Mouse (Mus musculus) embryonic facial prominence, embryonic 15.5 days (tissue): ENCODE measurements around the gene Slc25a12. TPM values are rescaled to one million over a fixed set of nuclear protein-coding genes. Genes with fewer than 3 reads are reported as not detected.

ENCODE experiments used
- ATAC-seq: fragments of 200-750 bp; cut with Nextera tagmentation; 2 replicates; pipeline ENCODE4 v1.8.0; 2017; ENCODE audit warnings: low read depth, moderate TSS enrichment; ENCODE audit not compliant: insufficient number of reproducible peaks, low FRiP score, low TSS enrichment
- H3K27ac ChIP-seq: fragments of 300-500 bp; sonication (generic); replicated peaks from 2 replicates; pipeline ENCODE4 v1.5.1; 2015; ENCODE audit warnings: mild to moderate bottlenecking, inconsistent platforms
- H3K27me3 ChIP-seq: fragments of 300-500 bp; sonication (generic); 2 replicates; pipeline ENCODE4 v1.6.1; 2015; ENCODE audit warnings: inconsistent platforms
- H3K36me3 ChIP-seq: fragments of 300-500 bp; sonication (generic); 2 replicates; pipeline ENCODE4 v1.6.1; 2015; ENCODE audit warnings: mild to moderate bottlenecking, inconsistent platforms
- H3K4me1 ChIP-seq: fragments of 300-500 bp; sonication (generic); 2 replicates; pipeline ENCODE4 v1.6.1; 2015; ENCODE audit warnings: inconsistent platforms
- H3K4me2 ChIP-seq: fragments of 300-500 bp; sonication (generic); replicated peaks from 2 replicates; pipeline ENCODE4 v1.6.1; 2015; ENCODE audit warnings: mild to moderate bottlenecking, inconsistent platforms
- H3K4me3 ChIP-seq: fragments of 300-500 bp; sonication (generic); replicated peaks from 2 replicates; pipeline ENCODE4 v1.5.1; 2015; ENCODE audit warnings: mild to moderate bottlenecking, inconsistent platforms
- H3K9ac ChIP-seq: fragments of 300-500 bp; sonication (generic); 2 replicates; pipeline ENCODE4 v1.6.1; 2015; ENCODE audit warnings: inconsistent platforms
- H3K9me3 ChIP-seq: fragments of 300-500 bp; sonication (generic); replicated peaks from 2 replicates; pipeline ENCODE4 v1.6.1; 2016; ENCODE audit warnings: inconsistent platforms
- WGBS: fragments of 180-500 bp; shearing (Covaris S2); methylation state at CpG from one replicate; pipeline ENCODE4 v1.1.7; 2015; 5-methylcytosine and 5-hydroxymethylcytosine counted together
- polyA plus RNA-seq: library from polyadenylated mRNA; unstranded; fragments of >200 nt; fragmentation: Nextera tagmentation; extraction: Ambion mirVana; gene quantifications from 2 replicates; pipeline ENCODE4 v1.2.1, GENCODE M21; 2015

Slc25a12 gene
- polyA plus RNA-seq, 1 experiment from 2014 or later, result 39.6 TPM

DNA sequence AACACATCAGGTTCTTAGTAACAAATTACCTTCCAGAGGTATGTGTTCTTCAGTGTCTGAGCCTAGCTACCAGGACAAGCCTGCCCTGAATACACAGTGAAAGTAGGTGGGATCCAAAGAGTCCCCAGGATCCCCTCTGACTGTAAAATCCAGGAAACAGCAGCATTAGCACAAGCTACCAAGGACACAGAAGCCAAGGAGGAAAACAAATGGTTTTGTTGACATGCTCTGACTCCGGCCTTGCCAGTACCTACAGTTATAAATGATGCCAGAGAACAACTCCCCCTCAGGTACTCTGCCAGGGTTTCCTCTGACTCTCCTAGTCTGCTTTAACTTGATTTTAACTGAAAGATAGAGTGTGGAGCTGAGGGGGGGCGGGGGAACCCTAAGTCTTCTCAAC lies 18.0 kb downstream of the Slc25a12 start:
- H3K4me2 ChIP-seq, result no peak overlapping the region
- no peak for ATAC-seq
- H3K4me3 ChIP-seq, result no peak overlapping the region
- no peaks in the 10 kb centered on the region for H3K9me3 ChIP-seq
- H3K27ac ChIP-seq, result no peak overlapping the region
- no peak overlapping the region for H3K9ac ChIP-seq
- no peaks in the 10 kb centered on the region for H3K27me3 ChIP-seq
- no peaks in the 10 kb centered on the region for H3K4me1 ChIP-seq
- 76% methylated on average over 2 of the region's 2 CpGs for WGBS
- no peaks in the 10 kb centered on the region for H3K36me3 ChIP-seq

DNA sequence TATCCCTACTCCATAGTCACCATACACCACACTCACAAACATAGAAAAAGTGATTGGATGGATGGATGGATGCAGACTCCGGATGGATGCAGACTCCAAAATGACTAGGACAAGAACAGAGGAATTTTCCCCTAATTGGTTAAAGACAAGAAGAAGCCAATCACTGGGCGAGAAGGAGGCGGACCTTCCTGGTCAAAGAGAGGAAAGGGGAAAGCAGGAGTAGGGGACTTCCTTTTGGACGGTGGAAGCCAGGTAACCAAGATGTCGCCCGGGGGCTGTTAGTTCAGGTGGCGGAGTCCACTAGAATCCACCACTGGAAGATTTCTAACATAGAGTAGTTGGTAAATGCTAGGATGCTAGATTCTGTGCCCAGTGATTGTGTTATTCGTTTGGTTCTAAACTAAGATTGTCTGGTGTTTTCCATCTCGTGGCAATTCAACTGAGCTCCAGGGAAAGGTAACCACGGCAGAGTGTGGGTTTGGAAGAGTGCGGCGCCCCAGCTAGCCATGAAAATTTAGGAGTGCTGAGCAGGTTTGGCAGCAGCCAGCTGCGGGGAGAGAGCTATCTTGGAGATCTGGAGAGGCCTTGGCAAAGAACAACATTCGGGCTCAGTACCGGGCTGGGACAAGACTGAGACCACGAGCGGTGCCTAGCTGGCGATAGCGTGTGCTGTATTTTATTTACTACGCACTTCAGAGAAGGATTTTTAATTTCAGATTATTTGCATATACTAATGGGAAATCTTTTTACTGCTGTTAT lies 19.6 kb downstream of the Slc25a12 start:
- H3K9me3 ChIP-seq, result no peaks in the 10 kb centered on the region
- H3K27ac ChIP-seq, result no peak overlapping the region
- H3K4me3 ChIP-seq, result no peak overlapping the region
- H3K36me3 ChIP-seq, result peaks cover 14% of the 10 kb centered on the region; the same call in 1 of the 2 replicates
- no peak overlapping the region for H3K4me2 ChIP-seq
- H3K4me1 ChIP-seq, result no peaks in the 10 kb centered on the region
- no peak overlapping the region for H3K9ac ChIP-seq
- H3K27me3 ChIP-seq, result no peaks in the 10 kb centered on the region
- no peak for ATAC-seq
- WGBS, result 86% methylated on average over 20 of the region's 20 CpGs

DNA sequence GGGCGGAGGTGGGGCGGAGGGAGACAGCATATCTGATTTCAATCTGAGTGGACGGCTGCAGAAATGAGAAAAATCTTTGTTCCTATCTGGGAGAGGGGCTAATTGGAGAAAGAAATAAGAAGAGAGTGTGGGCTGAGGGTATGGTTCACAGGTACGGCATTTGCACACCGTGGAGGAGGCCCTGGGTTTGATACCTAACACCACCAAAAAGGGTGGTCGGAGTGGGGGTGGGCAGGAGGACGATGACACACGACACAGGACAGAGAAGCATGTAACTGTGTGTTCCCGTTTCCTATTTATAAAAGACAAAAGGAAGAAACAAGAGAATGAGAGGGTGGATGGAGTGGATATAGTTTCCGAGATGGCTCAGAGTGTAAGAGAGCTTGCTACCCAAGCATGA lies 20.4 kb downstream of the Slc25a12 start:
- Histone ChIP-seq H3K4me1 (no peaks in the 10 kb centered on the region), H3K9me3 (no peaks in the 10 kb centered on the region), H3K4me2 (no peak overlapping the region), H3K9ac (no peak overlapping the region), H3K27me3 (no peaks in the 10 kb centered on the region), H3K4me3 (no peak overlapping the region), H3K27ac (no peak overlapping the region), H3K36me3 (peaks cover 17% of the 10 kb centered on the region; the same call in 1 of the 2 replicates)
- WGBS, result 80% methylated on average over 10 of the region's 10 CpGs
- ATAC-seq, result no peak

DNA sequence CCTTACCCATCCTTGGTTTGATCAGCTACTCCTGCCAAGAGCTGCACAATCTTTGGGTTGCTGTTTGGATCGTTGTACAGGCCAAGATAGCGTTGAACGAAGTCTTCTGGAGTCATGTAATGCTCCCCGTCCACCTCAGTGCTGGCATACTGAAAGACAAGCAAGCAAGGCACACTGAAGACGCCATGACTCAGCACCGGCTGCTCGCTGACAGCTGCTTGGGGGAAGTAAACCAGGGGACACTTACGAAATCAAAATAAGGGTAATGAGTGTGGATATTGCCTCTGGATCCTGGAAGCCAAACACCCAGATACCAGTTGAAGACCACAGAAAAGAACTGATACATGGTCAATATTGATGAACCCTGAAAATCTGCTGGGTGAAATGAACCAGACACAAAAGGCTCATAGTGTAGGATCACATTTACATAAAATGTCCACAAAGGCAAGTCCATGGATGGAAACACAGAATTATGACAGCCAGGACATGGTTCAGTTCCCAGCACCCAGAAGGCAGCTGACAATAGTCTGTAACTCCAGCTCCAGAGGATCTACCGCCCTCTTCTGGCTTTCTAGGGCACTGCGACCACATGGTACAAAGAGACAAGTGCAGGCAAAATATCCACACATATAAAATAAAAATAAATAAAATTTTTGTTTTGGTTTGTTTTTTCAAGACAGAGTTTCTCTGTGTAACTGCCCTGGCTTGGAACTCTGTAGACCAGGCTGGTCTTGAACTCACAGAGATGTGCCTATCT lies 23.5 kb downstream of the Slc25a12 start:
- no peak overlapping the region for H3K4me3 ChIP-seq
- no peaks in the 10 kb centered on the region for H3K4me1 ChIP-seq
- H3K4me2 ChIP-seq, result no peak overlapping the region
- no peak for ATAC-seq
- H3K27me3 ChIP-seq, result no peaks in the 10 kb centered on the region
- peaks cover 17% of the 10 kb centered on the region; the same call in 1 of the 2 replicates for H3K36me3 ChIP-seq
- H3K9ac ChIP-seq, result no peak overlapping the region
- WGBS, result 94% methylated on average over 10 of the region's 10 CpGs
- no peaks in the 10 kb centered on the region for H3K9me3 ChIP-seq
- H3K27ac ChIP-seq, result no peak overlapping the region

DNA sequence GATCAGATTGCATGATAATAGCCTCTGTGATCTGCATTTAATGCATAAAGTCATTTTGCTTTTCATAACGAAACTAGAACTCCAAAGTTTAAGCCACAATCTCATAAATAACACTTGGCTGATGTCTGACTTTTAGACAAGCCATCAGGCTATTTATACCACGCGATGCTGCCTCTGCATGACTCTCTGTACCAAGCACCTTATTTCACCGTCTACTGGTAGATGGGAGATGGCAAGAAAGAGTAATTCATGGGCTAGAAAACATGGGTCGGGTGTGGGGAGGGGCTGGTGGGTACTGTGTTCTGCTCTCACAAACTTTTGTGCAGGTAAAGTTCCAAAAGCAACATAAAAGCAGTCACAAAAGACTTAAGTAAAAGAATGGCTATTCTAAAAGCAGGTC lies 27.4 kb downstream of the Slc25a12 start:
- Histone ChIP-seq H3K9ac (no peak overlapping the region), H3K4me2 (no peak overlapping the region), H3K4me3 (no peak overlapping the region), H3K36me3 (peaks cover 17% of the 10 kb centered on the region; the same call in 1 of the 2 replicates), H3K9me3 (no peaks in the 10 kb centered on the region), H3K27ac (no peak overlapping the region), H3K4me1 (no peaks in the 10 kb centered on the region), H3K27me3 (no peaks in the 10 kb centered on the region)
- 74% methylated on average over 5 of the region's 5 CpGs for WGBS
- no peak for ATAC-seq

DNA sequence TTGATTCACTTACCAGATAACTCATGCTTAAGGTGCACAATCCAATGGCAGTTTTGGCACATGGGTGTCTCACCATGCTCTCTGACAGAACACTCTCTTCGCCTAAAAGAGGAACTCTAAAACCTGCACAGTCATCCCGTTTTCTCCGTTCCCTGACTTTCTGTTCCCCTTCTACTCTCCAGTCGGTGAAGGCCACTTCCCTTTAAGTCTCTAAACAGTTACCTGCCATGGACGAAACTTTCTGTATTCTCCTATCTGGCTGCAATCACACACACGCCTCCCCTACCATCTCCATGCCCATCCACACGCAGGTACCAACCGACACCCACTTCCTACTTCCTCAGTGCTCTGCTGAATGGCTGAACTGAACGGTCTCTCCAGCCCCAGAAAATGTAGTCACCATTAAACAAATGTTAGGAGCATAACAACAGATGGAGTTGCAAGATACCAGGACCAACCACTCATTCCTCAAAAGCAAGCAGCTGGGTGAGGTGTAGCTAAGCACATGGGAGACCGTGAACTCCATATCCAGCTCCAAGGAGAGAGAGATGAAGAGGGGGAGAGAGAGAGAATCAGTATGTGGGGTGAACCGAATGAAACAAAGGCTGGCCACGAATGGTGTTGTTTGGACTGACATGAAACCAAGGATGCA lies 29.3 kb downstream of the Slc25a12 start:
- no peak for ATAC-seq
- WGBS, result 83% methylated on average over 12 of the region's 12 CpGs
- no peaks in the 10 kb centered on the region for H3K27me3 ChIP-seq

DNA sequence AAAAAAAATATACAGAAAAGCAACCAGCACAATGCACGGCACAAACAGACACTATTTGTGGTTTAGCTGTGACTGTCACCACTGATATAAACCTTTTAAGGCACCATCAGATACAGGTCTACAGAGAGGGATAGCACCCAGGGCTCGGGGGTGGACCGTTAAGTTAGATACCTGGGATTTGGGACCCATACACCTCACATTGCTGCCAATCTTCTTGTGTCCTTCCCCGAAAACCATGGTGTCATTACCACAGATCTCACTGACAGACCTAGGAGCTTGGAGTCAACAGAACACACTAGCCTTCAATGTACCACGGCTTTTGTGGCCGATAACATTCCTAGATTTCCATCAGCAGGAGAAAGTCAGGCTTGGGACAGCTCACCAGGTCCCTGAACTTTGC lies 30.9 kb downstream of the Slc25a12 start:
- Histone ChIP-seq H3K9ac (no peak overlapping the region), H3K36me3 (no peaks in the 10 kb centered on the region), H3K27ac (no peak overlapping the region), H3K4me2 (no peak overlapping the region), H3K4me1 (no peaks in the 10 kb centered on the region), H3K27me3 (no peaks in the 10 kb centered on the region), H3K4me3 (no peak overlapping the region), H3K9me3 (no peaks in the 10 kb centered on the region)
- 90% methylated on average over 6 of the region's 6 CpGs for WGBS
- no peak for ATAC-seq

More for the DNA sequence above, 29.3 kb downstream of the Slc25a12 start:
- H3K27ac ChIP-seq, result no peak overlapping the region
- no peaks in the 10 kb centered on the region for H3K9me3 ChIP-seq
- H3K36me3 ChIP-seq, result peaks cover 7% of the 10 kb centered on the region; the same call in 1 of the 2 replicates
- no peak overlapping the region for H3K9ac ChIP-seq
- no peak overlapping the region for H3K4me3 ChIP-seq
- H3K4me2 ChIP-seq, result no peak overlapping the region
- no peaks in the 10 kb centered on the region for H3K4me1 ChIP-seq

DNA sequence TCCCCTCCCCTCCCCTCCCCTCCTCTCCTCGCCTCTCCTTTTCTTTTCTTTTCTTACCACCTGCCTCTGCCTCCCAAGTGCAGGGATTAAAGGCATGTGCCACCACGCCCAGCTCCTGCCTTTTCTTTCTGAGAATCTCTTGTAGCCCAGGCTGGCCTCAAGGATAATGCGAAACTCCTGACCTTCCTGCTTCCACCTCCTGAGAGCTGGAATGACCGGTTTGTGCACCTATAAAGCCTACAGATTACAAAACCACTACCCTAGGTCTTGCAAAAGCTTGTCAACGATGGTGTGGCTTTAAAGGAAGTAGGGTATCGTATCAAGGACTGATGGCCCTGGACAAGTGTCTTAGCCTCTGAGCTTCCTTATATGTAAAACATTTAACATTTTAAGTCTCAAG lies 31.3 kb downstream of the Slc25a12 start:
- Histone ChIP-seq H3K9me3 (no peaks in the 10 kb centered on the region), H3K27me3 (no peaks in the 10 kb centered on the region), H3K4me1 (no peaks in the 10 kb centered on the region), H3K4me3 (no peak overlapping the region), H3K9ac (no peak overlapping the region), H3K27ac (no peak overlapping the region), H3K36me3 (no peaks in the 10 kb centered on the region), H3K4me2 (no peak overlapping the region)
- 75% methylated on average over 5 of the region's 6 CpGs for WGBS
- no peak for ATAC-seq

DNA sequence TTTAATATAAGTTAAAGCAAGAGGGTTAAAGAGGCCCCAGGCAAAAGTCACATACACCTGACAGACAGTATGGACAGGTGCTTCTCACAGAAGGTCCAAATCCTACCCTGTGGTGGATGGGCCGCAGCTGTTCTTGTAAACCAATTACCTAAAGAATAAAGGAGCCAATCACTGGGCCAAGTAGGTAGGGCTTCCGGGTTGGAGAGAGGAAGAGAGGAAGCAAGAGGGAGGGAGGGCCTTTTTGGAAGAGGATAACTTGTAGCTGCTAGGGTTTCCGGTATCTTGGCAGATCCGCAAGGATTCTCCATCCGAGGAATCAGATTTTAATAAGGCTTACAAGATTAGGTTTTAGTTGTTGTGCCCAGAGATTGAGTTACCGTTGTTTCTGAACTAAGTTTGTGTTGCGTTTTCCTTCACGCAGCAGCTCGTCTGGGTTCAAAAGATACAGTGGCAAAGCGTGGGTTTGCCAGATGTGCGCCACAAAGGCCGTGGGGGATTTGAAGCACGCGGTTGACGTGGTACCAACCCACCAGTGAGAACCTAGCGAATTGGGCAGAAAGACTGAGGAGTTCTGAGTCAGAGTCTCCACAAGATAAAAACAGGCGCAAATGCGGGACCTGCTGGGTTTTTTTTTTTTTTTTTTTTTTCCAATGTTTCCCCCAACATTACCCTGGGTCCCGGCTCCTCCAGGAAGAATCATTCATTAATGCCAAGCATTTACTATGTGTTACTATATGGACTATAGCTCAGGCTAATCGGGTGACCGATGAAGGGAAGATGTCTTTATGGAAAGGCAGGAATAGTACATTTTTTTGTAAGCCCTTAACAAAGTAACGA lies 33.3 kb downstream of the Slc25a12 start:
- no peaks in the 10 kb centered on the region for H3K9me3 ChIP-seq
- H3K9ac ChIP-seq, result no peak overlapping the region
- no peaks in the 10 kb centered on the region for H3K27me3 ChIP-seq
- no peaks in the 10 kb centered on the region for H3K36me3 ChIP-seq
- ATAC-seq, result no peak
- no peak overlapping the region for H3K27ac ChIP-seq
- WGBS, result 85% methylated on average over 22 of the region's 22 CpGs
- no peaks in the 10 kb centered on the region for H3K4me1 ChIP-seq
- no peak overlapping the region for H3K4me3 ChIP-seq
- no peak overlapping the region for H3K4me2 ChIP-seq

DNA sequence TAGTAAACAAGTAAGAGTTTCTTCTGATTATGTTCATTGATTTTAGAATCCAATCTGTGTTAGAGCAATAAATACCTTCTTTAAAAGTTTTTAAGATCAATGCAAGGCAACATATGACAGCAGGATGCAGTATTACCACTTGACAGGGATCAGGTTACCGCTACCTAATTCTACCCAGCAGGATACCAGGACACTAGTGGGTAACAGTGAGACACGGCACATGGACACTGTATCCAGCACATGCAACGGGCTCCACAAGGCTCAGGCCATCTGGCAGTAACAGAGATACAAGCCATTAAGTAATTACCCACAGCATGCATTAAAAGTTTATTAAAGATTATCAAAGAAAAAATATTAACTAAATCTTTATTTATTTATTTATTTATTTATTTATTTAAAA lies 37.8 kb downstream of the Slc25a12 start:
- WGBS, result 71% methylated on average over 3 of the region's 3 CpGs

More for the DNA sequence above, 37.8 kb downstream of the Slc25a12 start:
- ATAC-seq, result no peak
- Histone ChIP-seq H3K4me1 (no peaks in the 10 kb centered on the region), H3K4me2 (no peak overlapping the region), H3K9ac (no peak overlapping the region), H3K36me3 (no peaks in the 10 kb centered on the region), H3K27ac (no peak overlapping the region), H3K27me3 (no peaks in the 10 kb centered on the region), H3K9me3 (no peaks in the 10 kb centered on the region), H3K4me3 (no peak overlapping the region)
